Mouse (Mus musculus): Measurements from ENCODE around the gene 4930522H14Rik.
A peak's percentile ranks its signal among the peaks of the same experiment; 100 is the strongest.

GRCm38 (mm10) chr4:109576933-109577332 lies 45.8 kb upstream of the 4930522H14Rik start:
- TF ChIP-seq CTCF (IDR thresholded peaks at IDR 0.05; ENCODE audit: insufficient read depth, low read length) (0 out of 2 replicates have a peak, but pooled peaks have one; percentile 6), POLR2A (IDR thresholded peaks at IDR 0.05; ENCODE audit: borderline replicate concordance, extremely low read depth, low read depth, low read length) (no peak)

All from lung, adult 2 months (tissue).